Mouse (Mus musculus): ENCODE results near the gene Trim31. TPM values are rescaled to one million over a fixed set of nuclear protein-coding genes. Genes with fewer than 3 reads are reported as not detected.

Gene Trim31
- total RNA-seq (2014; rRNA removed) (not detected in 2 replicates), polyA plus RNA-seq (2015; fragmentation: Nextera tagmentation; extraction: Ambion mirVana) (not detected in 2 replicates)

DNA sequence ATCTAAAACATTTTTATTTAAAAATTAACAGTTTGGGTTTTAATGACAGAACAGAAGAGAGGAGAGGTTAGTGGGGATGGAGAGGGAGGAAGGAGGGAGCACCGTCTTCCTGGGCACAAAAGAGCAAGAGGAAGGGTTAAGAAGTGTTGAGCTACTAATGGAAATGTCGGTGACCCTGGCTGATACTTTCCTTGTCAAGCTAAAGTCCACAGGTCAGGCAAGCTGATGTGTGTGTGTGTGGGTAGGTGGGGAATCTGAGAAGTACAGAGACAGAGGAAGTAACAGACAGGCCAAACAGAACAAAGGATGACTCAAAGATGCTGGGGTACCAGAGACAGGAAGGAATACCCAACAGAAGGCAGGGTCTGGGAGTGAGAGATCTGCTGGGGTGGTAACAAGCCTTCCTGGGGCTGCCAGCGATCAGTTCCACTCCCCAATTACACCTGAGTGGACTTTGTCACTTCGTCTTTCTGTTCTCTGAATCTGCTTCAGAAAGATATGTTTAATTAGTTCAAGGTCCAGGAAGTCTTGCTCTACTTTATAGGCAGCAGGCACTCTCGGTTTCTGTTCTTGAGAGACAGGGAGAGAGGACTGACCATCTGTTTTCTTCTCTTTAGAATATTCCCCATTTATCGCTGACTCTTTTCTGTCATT is at the start of gene Trim31:
Gene Trim31 (plus strand): TSS at position 567 of the 654 bp plus-strand sequence.
- Histone ChIP-seq H3K4me1 (ENCODE audit: insufficient read depth, low read length) (no peaks in the 10 kb centered on the region), H3K4me3 (ENCODE audit: low read length) (no peak within 1 kb of the TSS), H3K27ac (no peak within 1 kb of the TSS), H3K9me3 (ENCODE audit: low read length) (no peaks in the 10 kb centered on the region), H3K36me3 (ENCODE audit: insufficient read depth, low read length) (no peaks in the 10 kb centered on the region), H3K9ac (replicated peaks; ENCODE audit: low read length) (no peak within 1 kb of the TSS), H3K4me2 (ENCODE audit: low read depth, low read length) (no peak within 1 kb of the TSS), H3K27me3 (ENCODE audit: insufficient read depth, low read length) (no peaks in the 10 kb centered on the region)
- DNase-seq (ENCODE audit: low spot score) (no peak), ATAC-seq (no peak)
- WGBS: 72% methylated on average over 6 of the region's 6 CpGs
- TF ChIP-seq CTCF (IDR thresholded peaks at IDR 0.05; ENCODE audit: low read depth): no peak

DNA sequence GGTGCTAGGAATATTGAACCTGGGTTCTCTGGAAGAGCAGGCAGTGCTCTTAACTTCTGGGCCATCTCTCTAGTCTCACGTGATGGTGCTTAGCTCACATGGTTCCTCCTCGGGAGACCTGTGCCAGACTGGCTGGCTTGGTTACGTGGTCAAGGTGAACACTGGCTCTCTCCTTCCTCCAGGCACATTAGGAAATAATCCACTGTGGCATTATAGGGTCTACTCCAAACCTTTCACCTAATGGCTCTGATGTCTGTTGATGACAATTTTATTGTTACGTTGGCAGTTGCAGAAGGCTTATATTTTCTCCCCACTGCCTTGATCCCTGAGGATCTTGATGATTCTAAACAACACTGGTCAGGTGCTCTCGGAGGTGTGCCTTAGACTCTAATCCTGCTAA is 49.0 kb upstream of the Trim31 start:
- DNase-seq (ENCODE audit: low spot score) (no peak), ATAC-seq (no peak)
- Histone ChIP-seq H3K9ac (replicated peaks; ENCODE audit: low read length) (no peak overlapping the region), H3K4me2 (ENCODE audit: low read depth, low read length) (no peak overlapping the region), H3K4me1 (ENCODE audit: insufficient read depth, low read length) (no peaks in the 10 kb centered on the region), H3K4me3 (ENCODE audit: low read length) (no peak overlapping the region), H3K9me3 (ENCODE audit: low read length) (no peaks in the 10 kb centered on the region), H3K27me3 (ENCODE audit: insufficient read depth, low read length) (no peaks in the 10 kb centered on the region), H3K36me3 (ENCODE audit: insufficient read depth, low read length) (peaks cover 30% of the 10 kb centered on the region), H3K27ac (no peak overlapping the region)
- 67% methylated on average over 5 of the region's 5 CpGs for WGBS
- TF ChIP-seq CTCF (IDR thresholded peaks at IDR 0.05; ENCODE audit: low read depth): no peak

DNA sequence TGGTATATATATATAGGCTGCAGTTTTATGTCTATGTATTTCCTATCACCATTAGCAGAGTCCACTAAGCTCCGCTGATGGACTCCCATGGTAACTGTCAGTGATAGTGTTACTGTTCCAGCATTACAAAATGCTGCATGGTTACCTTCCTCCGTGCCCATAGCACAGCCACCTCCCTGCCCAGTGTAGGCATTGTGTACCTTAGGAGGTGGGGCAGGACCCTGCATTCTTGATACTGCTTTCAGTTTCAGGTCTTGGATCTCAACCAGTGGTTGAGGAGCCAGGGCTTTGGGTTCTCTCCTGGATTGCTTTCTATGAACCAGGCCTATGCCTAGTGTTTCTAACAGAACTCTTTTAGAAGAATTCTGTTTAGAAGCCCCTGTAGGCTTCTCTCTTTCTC is 47.9 kb upstream of the Trim31 start:
- TF ChIP-seq CTCF (IDR thresholded peaks at IDR 0.05; ENCODE audit: low read depth): no peak
- H3K4me1 ChIP-seq (ENCODE audit: insufficient read depth, low read length): no peaks in the 10 kb centered on the region
- H3K9ac ChIP-seq (replicated peaks; ENCODE audit: low read length): no peak overlapping the region
- no peaks in the 10 kb centered on the region for H3K9me3 ChIP-seq (ENCODE audit: low read length)
- H3K27ac ChIP-seq: no peak overlapping the region
- no peaks in the 10 kb centered on the region for H3K27me3 ChIP-seq (ENCODE audit: insufficient read depth, low read length)
- DNase-seq (ENCODE audit: low spot score): no peak
- H3K36me3 ChIP-seq (ENCODE audit: insufficient read depth, low read length): peaks cover 38% of the 10 kb centered on the region
- no peak overlapping the region for H3K4me3 ChIP-seq (ENCODE audit: low read length)
- ATAC-seq: no peak
- WGBS: 84% methylated on average over 2 of the region's 2 CpGs
- H3K4me2 ChIP-seq (ENCODE audit: low read depth, low read length): no peak overlapping the region

- Histone ChIP-seq H3K9ac (replicated peaks; ENCODE audit: low read length) (no peak overlapping the region), H3K4me1 (ENCODE audit: insufficient read depth, low read length) (no peaks in the 10 kb centered on the region), H3K36me3 (ENCODE audit: insufficient read depth, low read length) (peaks cover 47% of the 10 kb centered on the region), H3K9me3 (ENCODE audit: low read length) (no peaks in the 10 kb centered on the region), H3K4me2 (ENCODE audit: low read depth, low read length) (no peak overlapping the region), H3K4me3 (ENCODE audit: low read length) (no peak overlapping the region), H3K27ac (no peak overlapping the region), H3K27me3 (ENCODE audit: insufficient read depth, low read length) (no peaks in the 10 kb centered on the region)
- no peak for TF ChIP-seq CTCF (IDR thresholded peaks at IDR 0.05; ENCODE audit: low read depth)
- DNase-seq (ENCODE audit: low spot score) (no peak), ATAC-seq (no peak)
- 92% methylated on average over 5 of the region's 5 CpGs for WGBS
These were observed 46.7 kb upstream of the Trim31 start for GRCm38 (mm10) chr17:36851200-36851599.

GRCm38 (mm10) chr17:36851627-36852026 is 46.3 kb upstream of the Trim31 start:
- WGBS: 92% methylated on average over 5 of the region's 5 CpGs
- no peak overlapping the region for H3K4me2 ChIP-seq (ENCODE audit: low read depth, low read length)
- no peaks in the 10 kb centered on the region for H3K4me1 ChIP-seq (ENCODE audit: insufficient read depth, low read length)
- no peak for DNase-seq (ENCODE audit: low spot score)
- no peak for TF ChIP-seq CTCF (IDR thresholded peaks at IDR 0.05; ENCODE audit: low read depth)
- no peak overlapping the region for H3K4me3 ChIP-seq (ENCODE audit: low read length)
- ATAC-seq: no peak
- no peaks in the 10 kb centered on the region for H3K9me3 ChIP-seq (ENCODE audit: low read length)
- peaks cover 51% of the 10 kb centered on the region for H3K36me3 ChIP-seq (ENCODE audit: insufficient read depth, low read length)
- H3K27me3 ChIP-seq (ENCODE audit: insufficient read depth, low read length): no peaks in the 10 kb centered on the region
- H3K9ac ChIP-seq (replicated peaks; ENCODE audit: low read length): no peak overlapping the region
- no peak overlapping the region for H3K27ac ChIP-seq

DNA sequence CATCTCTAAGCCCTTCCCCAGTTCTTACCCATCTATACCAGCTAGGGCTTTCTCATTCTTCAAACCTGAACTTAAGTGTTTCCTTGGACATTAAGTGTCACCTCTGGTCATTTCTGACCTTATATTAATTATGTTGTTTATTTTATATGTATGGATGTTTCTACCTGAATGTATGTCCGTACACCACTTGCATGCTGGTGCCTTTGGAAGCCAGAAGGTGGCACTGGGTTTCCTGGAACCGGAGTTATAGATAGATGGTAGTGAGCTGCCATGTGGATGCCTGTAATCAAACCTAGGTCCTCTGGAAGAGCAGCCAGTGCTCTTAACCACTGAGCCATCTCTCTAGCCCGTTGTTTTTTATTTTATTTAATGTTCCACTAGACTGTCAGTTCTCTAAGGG is 42.4 kb upstream of the Trim31 start:
- Histone ChIP-seq H3K9ac (replicated peaks; ENCODE audit: low read length) (no peak overlapping the region), H3K36me3 (ENCODE audit: insufficient read depth, low read length) (peaks cover 84% of the 10 kb centered on the region), H3K4me2 (ENCODE audit: low read depth, low read length) (no peak overlapping the region), H3K9me3 (ENCODE audit: low read length) (no peaks in the 10 kb centered on the region), H3K4me3 (ENCODE audit: low read length) (no peak overlapping the region), H3K27me3 (ENCODE audit: insufficient read depth, low read length) (no peaks in the 10 kb centered on the region), H3K27ac (no peak overlapping the region), H3K4me1 (ENCODE audit: insufficient read depth, low read length) (no peaks in the 10 kb centered on the region)
- no peak for DNase-seq (ENCODE audit: low spot score)
- no peak; the same call in 1 of the 2 replicates for TF ChIP-seq CTCF (IDR thresholded peaks at IDR 0.05; ENCODE audit: low read depth)
- 89% methylated on average over 3 of the region's 3 CpGs for WGBS
- no peak for ATAC-seq

DNA sequence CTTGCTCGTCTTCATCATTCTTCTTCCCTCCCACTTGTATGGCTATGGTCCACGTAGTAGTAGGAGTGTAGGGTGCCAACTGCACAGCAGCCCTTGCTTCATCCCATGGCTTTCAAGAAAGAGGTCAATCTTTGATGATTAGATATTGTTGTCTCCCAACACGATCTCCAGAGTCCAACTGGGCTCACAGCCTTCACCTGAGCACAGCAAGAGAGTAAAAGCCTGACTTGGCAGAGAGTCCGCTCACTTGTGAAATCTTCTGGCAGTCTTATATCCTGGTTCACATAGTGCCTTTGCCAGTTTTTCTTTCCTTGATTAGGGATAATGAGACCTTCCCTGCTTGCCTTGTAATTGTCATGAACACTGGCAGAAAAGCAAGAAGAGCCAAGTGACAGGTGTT is 41.7 kb upstream of the Trim31 start:
- DNase-seq (ENCODE audit: low spot score) (no peak), ATAC-seq (no peak)
- H3K9me3 ChIP-seq (ENCODE audit: low read length): no peaks in the 10 kb centered on the region
- H3K9ac ChIP-seq (replicated peaks; ENCODE audit: low read length): no peak overlapping the region
- no peak overlapping the region for H3K4me3 ChIP-seq (ENCODE audit: low read length)
- H3K4me2 ChIP-seq (ENCODE audit: low read depth, low read length): no peak overlapping the region
- WGBS: 91% methylated on average over 4 of the region's 4 CpGs
- H3K27me3 ChIP-seq (ENCODE audit: insufficient read depth, low read length): no peaks in the 10 kb centered on the region
- peaks cover 77% of the 10 kb centered on the region for H3K36me3 ChIP-seq (ENCODE audit: insufficient read depth, low read length)
- H3K27ac ChIP-seq: no peak overlapping the region
- H3K4me1 ChIP-seq (ENCODE audit: insufficient read depth, low read length): no peaks in the 10 kb centered on the region
- TF ChIP-seq CTCF (IDR thresholded peaks at IDR 0.05; ENCODE audit: low read depth): no peak
